Mouse (Mus musculus) midbrain, postnatal 0 days (tissue): Measurements from ENCODE around the gene Kcnj14. TPM values are rescaled to one million over a fixed set of nuclear protein-coding genes. Genes with fewer than 3 reads are reported as not detected.
A peak's percentile ranks its signal among the peaks of the same experiment; 100 is the strongest.

Source experiments
- ATAC-seq: fragments of 200-750 bp; cut with Nextera tagmentation; 2 replicates; pipeline ENCODE4 v1.8.0; 2017; ENCODE audit warnings: moderate number of reproducible peaks, mild to moderate bottlenecking, moderate TSS enrichment, moderate library complexity; ENCODE audit not compliant: low FRiP score
- DNase-seq: peaks from one replicate; pipeline ENCODE4 v3.0.0-alpha.2; 2015; ENCODE audit warnings: low spot score
- H3K27ac ChIP-seq: fragments of 300-500 bp; sonication (generic); 2 replicates; pipeline ENCODE4 v1.5.1; 2014; ENCODE audit warnings: low read depth, mild to moderate bottlenecking, low read length, mixed read lengths
- H3K27me3 ChIP-seq: fragments of 300-500 bp; sonication (generic); 2 replicates; pipeline ENCODE4 v1.6.1; 2014; ENCODE audit warnings: low read length, control low read depth, mixed read lengths; ENCODE audit not compliant: insufficient read depth
- H3K36me3 ChIP-seq: fragments of 300-500 bp; sonication (generic); 2 replicates; pipeline ENCODE4 v1.6.1; 2014; ENCODE audit warnings: low read length, control low read depth, mixed read lengths; ENCODE audit not compliant: insufficient read depth
- H3K4me1 ChIP-seq: fragments of 300-500 bp; sonication (generic); 2 replicates; pipeline ENCODE4 v1.6.1; 2014; ENCODE audit warnings: mild to moderate bottlenecking, control low read depth, antibody characterized with exemption, low read length, mixed read lengths; ENCODE audit not compliant: insufficient read depth
- H3K4me2 ChIP-seq: fragments of 300-500 bp; sonication (generic); 2 replicates; pipeline ENCODE4 v1.6.1; 2014; ENCODE audit warnings: low read depth, mild to moderate bottlenecking, low read length, mixed read lengths; ENCODE audit not compliant: poor library complexity, severe bottlenecking
- H3K4me3 ChIP-seq: fragments of 300-500 bp; sonication (generic); 2 replicates; pipeline ENCODE4 v1.5.1; 2014; ENCODE audit warnings: low read depth, mild to moderate bottlenecking, low read length, moderate library complexity
- H3K9ac ChIP-seq: fragments of 300-500 bp; sonication (generic); replicated peaks from 2 replicates; pipeline ENCODE4 v1.6.1; 2014; ENCODE audit warnings: mild to moderate bottlenecking, low read length, moderate library complexity, mixed read lengths; ENCODE audit not compliant: poor library complexity, severe bottlenecking
- H3K9me3 ChIP-seq: fragments of 300-500 bp; sonication (generic); 2 replicates; pipeline ENCODE4 v1.6.1; 2016; ENCODE audit warnings: low read length, control low read depth
- CTCF ChIP-seq: IDR thresholded peaks from 2 replicates; pipeline ENCODE4 v1.5.1; 2016; ENCODE audit warnings: antibody characterized with exemption, mild to moderate bottlenecking
- WGBS: fragments of 180-500 bp; shearing (Covaris S2); extraction: QIAGEN DNeasy Blood & Tissue Kit; methylation state at CpG from one replicate; pipeline ENCODE4 v1.1.7; 2014; 5-methylcytosine and 5-hydroxymethylcytosine counted together
- polyA plus RNA-seq: library from polyadenylated mRNA; unstranded; fragments of >200 nt; fragmentation: Nextera tagmentation; extraction: Ambion mirVana; gene quantifications from 2 replicates; pipeline ENCODE4 v1.2.1, GENCODE M21; 2015
- total RNA-seq: library from RNA; depleted of rRNA; stranded (reverse); fragments of >200 nt; gene quantifications from 2 replicates; pipeline ENCODE4 v1.2.3, GENCODE M21; 2014

The Kcnj14 gene
- total and polyA plus RNA-seq, 2 experiments from 2014 or later = 1.5 to 2.1 TPM

DNA sequence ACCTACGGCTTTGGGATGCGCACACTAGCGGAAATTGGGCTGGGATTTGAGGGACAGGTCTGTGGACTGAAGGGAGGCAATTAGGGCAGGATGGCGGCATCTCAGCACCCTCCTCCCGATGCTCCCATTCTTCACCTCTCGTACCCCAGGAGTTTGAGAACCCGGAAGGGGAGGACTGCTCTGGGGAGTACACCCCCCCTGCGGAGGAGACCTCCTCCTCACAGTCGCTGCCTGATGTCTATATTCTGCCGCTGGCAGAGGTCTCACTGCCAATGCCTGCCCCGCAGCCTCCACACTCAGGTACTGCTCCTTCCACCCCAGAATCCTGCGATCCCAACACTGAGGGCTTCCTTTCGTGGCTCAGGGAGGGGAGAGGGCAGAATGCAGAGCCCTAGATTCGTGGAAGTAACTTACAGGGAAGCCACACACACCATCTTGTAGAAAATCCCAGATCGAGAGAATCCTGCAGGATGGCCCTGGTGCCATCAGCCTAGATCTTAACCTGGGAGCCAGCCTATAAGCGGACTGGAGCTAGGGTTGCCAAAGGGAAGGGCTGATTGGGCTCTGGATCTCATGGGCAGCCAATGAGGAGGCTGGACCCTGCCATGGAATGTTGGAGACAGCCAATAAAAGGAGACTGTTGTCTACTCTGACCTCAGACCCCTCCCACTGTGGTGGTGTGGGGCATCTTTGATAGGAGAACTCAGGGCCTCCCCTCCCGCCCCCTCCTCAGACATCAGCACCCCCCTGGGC is 37.7 kb downstream of the Kcnj14 start:
- DNase-seq (peak; percentile 87), ATAC-seq (0 out of 2 replicates have a peak, but pooled peaks have one; percentile 9)
- peak overlapping the region; percentile 88 for H3K4me2 ChIP-seq
- peaks cover 5% of the 10 kb centered on the region; the same call in 1 of the 2 replicates for H3K4me1 ChIP-seq
- H3K9me3 ChIP-seq = no peaks in the 10 kb centered on the region
- H3K4me3 ChIP-seq = peak overlapping the region; percentile 92
- H3K27me3 ChIP-seq = no peaks in the 10 kb centered on the region
- WGBS = 12% methylated on average over 16 of the region's 17 CpGs
- peaks cover 34% of the 10 kb centered on the region for H3K36me3 ChIP-seq
- H3K9ac ChIP-seq = peak overlapping the region; percentile 99
- H3K27ac ChIP-seq = peak overlapping the region; percentile 92; the same call in 1 of the 2 replicates
- no peak for TF ChIP-seq CTCF

DNA sequence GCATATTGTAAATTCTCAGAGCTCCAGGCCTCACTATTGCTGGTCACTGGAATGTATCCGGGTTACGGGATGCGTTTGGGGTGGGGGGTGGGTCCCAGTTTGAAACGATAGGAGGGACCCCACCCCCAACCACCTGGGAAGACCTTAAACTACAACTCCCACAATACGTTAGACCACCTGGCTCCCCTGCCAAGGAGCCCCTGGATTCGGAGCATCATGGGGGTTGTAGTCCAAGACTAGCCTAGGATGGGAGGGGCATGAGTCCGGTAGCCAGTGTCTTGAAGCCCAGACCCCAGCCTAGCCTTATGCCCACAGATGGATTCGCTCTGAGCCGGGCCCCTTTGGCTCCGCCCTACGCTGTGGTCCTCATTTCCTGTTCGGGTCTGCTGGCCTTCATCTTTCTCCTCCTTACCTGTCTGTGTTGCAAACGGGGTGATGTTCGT is 38.4 kb downstream of the Kcnj14 start:
- Histone ChIP-seq H3K36me3 (peaks cover 30% of the 10 kb centered on the region), H3K4me2 (peak overlapping the region; percentile 88), H3K4me1 (peaks cover 5% of the 10 kb centered on the region; the same call in 1 of the 2 replicates), H3K27me3 (no peaks in the 10 kb centered on the region), H3K9ac (peak overlapping the region; percentile 99), H3K27ac (peak overlapping the region; percentile 92), H3K4me3 (peak overlapping the region; percentile 92), H3K9me3 (no peaks in the 10 kb centered on the region)
- 2% methylated on average over 14 of the region's 14 CpGs for WGBS
- peak; percentile 22; the same call in 1 of the 2 replicates for ATAC-seq
- no peak for TF ChIP-seq CTCF
- DNase-seq = peak; percentile 92

DNA sequence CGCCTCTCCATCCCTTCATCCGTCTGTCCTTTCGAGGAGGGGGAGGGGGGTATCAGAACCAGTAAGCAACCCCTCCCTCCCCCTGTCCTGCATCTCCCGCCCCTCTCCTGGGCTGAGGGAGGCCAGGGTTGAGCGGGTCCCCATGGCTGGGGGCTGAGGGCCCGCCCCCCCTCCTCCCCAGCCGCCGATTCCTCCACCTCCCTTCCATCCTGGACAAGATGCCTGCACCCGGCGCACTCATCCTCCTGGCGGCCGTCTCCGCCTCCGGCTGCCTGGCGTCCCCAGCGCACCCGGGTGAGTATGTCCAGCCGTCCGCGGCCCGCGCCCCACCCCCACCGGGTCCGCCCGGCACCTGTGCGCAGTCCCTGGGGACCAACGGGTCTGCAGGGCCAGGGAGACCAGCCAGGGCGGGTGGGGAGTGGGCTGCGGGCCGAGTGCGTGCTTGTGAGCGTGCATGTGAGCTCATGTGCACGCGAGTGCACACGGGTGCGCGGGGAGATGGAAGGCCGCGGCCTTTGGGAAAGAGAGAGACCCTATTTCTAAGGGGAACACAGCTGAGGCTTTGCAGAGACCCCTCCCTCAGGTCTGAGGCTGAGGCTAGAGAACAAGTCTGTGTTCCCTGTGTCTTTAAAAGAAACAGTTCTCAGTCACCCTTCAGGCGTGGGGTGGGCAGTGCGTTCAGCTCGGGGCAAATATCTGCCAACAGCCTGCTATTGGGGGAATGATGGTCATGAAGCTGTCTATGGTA is 39.0 kb downstream of the Kcnj14 start:
- WGBS = under 1% methylated on average over 31 of the region's 42 CpGs
- ATAC-seq (peak; percentile 28), DNase-seq (peak; percentile 50)
- no peak; the same call in 1 of the 2 replicates for TF ChIP-seq CTCF
- H3K4me1 ChIP-seq = peaks cover 5% of the 10 kb centered on the region; the same call in 1 of the 2 replicates
- no peaks in the 10 kb centered on the region for H3K9me3 ChIP-seq
- peak overlapping the region; percentile 92 for H3K27ac ChIP-seq
- peaks cover 24% of the 10 kb centered on the region for H3K36me3 ChIP-seq
- no peaks in the 10 kb centered on the region for H3K27me3 ChIP-seq
- peak overlapping the region; percentile 88 for H3K4me2 ChIP-seq
- H3K9ac ChIP-seq = peak overlapping the region; percentile 99
- H3K4me3 ChIP-seq = peak overlapping the region; percentile 92

DNA sequence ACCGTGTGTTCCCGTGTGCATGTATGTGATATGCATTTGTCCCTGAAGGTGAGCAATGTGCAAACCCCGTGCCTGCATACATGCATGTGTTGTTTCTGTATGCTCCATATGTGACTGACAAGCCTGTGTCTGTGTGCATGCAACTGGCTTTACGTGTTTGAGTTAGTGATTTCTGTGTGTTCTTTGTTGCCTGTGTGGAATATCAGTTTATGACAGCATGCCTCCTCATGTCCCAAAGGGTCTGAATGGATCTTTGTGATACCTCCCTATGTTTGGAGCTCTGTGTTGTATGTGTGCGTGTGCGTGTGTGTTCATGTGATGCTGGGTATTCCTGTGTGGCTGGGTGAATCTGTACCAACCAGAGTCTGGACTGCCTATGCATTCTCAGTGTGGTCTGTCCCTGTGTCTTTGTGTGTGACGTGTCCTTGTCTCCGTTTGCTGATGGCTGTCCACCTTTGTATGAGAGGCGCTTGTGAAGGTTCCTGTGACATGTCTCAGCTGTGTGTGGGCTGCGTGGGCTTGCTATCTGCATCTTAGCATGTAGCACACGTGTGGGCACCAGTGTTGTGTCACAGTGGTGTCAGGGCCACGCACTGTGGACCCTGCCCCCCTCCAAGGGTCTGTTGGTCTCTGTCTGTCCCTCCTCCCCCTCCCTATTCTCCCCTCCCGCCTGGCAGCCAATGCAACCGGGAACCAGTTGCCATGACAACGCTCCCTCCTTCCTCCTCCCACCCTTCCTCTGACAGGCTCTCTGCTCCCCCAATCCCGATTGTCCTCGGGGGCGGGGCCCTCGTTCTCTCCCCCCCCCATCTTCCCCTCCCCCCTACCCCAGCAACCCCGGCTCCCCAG is 39.8 kb downstream of the Kcnj14 start, which contains the start of gene Sult2b1:
Sult2b1 (minus strand) TSS at position 146 of the 849 bp plus-strand sequence.
- Histone ChIP-seq H3K9ac (peak within 1 kb of the TSS; percentile 99), H3K4me2 (peak within 1 kb of the TSS; percentile 88), H3K4me3 (peak within 1 kb of the TSS; percentile 92), H3K4me1 (peaks cover 5% of the 10 kb centered on the region; the same call in 1 of the 2 replicates), H3K36me3 (peaks cover 18% of the 10 kb centered on the region), H3K27me3 (no peaks in the 10 kb centered on the region), H3K9me3 (no peaks in the 10 kb centered on the region), H3K27ac (peak within 1 kb of the TSS; percentile 92)
- TF ChIP-seq CTCF = no peak
- WGBS = 12% methylated on average over 20 of the region's 20 CpGs
- ATAC-seq (peak; percentile 80), DNase-seq (peak; percentile 99)

DNA sequence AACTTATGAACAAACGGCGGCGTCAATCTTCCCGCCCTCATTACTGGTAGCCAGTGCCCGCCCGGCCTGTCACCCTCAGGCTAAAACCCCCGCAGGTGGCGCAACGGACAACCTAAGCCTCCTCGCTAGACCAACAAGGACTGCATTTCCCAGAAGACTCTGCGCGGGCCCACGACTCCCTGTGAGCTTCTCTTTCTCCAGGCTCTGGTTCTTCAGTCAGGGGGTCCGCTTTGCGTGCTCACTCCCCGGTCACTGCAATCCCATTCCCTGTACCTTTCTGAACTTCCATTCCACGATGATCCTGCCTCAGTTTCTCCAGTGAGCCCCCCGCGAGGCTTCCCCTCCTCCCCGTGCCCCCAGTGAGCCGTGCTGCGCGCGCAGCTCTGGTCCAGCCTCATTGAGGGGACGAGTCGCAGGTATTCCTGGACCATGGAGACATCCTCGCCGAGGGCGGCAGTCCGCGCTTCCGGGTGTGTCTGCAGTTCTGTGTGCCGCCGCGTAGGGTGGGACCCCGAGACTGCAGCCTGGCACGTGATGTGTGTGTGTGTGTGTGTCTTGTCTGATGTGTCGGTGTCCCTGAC is 41.0 kb downstream of the Kcnj14 start, which contains the start of gene Lmtk3:
Lmtk3 (plus strand) TSS at position 228 of the 581 bp plus-strand sequence.
- Histone ChIP-seq H3K27ac (peak within 1 kb of the TSS; percentile 92), H3K4me3 (peak within 1 kb of the TSS; percentile 92), H3K9me3 (no peaks in the 10 kb centered on the region), H3K27me3 (no peaks in the 10 kb centered on the region), H3K4me2 (peak within 1 kb of the TSS; percentile 88), H3K4me1 (peaks cover 5% of the 10 kb centered on the region; the same call in 1 of the 2 replicates), H3K9ac (peak within 1 kb of the TSS; percentile 99), H3K36me3 (peaks cover 8% of the 10 kb centered on the region)
- TF ChIP-seq CTCF = peak; percentile 50
- WGBS = 1% methylated on average over 35 of the region's 38 CpGs
- DNase-seq = peak; percentile 86
- peak; percentile 53 for ATAC-seq
